Mouse (Mus musculus): ENCODE results near the gene Dennd6a. TPM values are rescaled to one million over a fixed set of nuclear protein-coding genes. Genes with fewer than 3 reads are reported as not detected.

The Dennd6a gene
- polyA plus RNA-seq, 1 experiment from 2014 or later, result 30.3 TPM

DNA sequence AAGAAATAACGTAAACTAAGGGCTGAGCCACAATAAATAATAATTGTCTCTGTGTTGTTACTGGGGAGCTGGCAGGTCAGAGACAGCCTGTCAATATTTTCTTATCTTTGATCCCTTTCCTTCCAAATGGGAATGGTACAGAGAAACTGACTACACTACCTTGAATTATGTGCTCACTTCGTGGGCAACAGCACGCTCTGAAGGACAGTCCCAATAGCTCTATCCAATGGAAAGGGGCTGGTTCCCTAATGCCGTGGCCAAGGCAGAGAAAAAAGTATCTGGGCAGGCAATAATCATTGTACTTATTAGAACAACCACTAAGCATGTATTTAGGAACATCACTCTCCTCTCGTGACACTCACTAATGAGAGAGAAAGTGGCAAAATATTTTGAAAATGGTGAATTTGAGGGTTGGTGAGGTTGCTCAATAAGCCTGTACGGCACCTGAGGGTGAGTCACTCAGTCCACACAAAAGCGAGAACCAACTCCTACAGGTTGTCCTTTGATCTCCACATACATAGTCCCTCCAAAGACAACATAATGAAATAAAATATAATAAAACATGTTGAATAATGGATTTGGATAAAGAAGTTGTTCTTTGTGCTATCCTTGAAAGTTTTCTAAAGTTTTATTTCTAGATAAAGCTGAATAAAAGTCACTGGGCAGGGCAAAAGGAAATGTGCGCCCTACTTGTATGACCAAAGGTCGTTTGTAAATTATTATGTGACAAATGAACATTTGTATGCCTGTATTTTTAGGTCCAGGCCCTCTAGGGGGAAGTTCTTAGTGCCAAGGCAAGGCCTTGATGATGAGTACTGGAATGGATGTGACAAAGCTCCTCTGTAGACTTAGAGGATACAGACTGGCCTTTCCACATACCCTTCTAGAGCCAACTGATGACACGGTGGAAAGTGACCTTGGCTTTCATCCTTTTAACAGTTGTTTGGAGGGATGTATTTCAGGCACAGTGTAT, 25.9 kb upstream of the Dennd6a start:
- no peaks in the 10 kb centered on the region for H3K9me3 ChIP-seq (replicated peaks)
- H3K27me3 ChIP-seq (ENCODE audit: low read depth, poor library complexity, severe bottlenecking), result no peaks in the 10 kb centered on the region
- H3K36me3 ChIP-seq, result no peaks in the 10 kb centered on the region
- no peak overlapping the region for H3K4me3 ChIP-seq
- no peaks in the 10 kb centered on the region for H3K4me1 ChIP-seq
- no peak overlapping the region for H3K27ac ChIP-seq (replicated peaks)
- 83% methylated on average over 10 of the region's 10 CpGs for WGBS
- no peak for DNase-seq (ENCODE audit: low spot score)

DNA sequence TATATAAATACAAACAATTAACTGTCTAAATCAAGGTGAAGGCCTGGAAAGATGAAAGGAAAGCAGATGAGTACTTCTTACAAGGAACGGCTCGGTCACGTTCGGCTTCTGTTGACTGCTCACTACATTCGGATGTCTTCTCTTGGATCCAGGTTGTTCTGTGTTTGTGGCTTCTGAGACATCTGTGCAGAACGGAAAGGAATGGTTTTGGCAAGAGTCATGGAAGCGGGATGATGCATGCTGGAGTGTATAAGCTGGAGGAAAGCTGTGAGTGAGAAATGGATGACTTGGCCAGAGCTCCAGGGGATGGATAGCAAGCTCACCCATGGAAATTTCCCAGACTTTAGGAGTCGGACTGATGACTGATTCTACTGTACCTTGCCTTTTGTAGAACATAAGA, 22.9 kb upstream of the Dennd6a start:
- no peaks in the 10 kb centered on the region for H3K4me1 ChIP-seq
- DNase-seq (ENCODE audit: low spot score), result no peak
- H3K27ac ChIP-seq (replicated peaks), result no peak overlapping the region
- 93% methylated on average over 8 of the region's 8 CpGs for WGBS
- H3K36me3 ChIP-seq, result no peaks in the 10 kb centered on the region
- no peaks in the 10 kb centered on the region for H3K9me3 ChIP-seq (replicated peaks)
- H3K27me3 ChIP-seq (ENCODE audit: low read depth, poor library complexity, severe bottlenecking), result no peaks in the 10 kb centered on the region
- no peak overlapping the region for H3K4me3 ChIP-seq

DNA sequence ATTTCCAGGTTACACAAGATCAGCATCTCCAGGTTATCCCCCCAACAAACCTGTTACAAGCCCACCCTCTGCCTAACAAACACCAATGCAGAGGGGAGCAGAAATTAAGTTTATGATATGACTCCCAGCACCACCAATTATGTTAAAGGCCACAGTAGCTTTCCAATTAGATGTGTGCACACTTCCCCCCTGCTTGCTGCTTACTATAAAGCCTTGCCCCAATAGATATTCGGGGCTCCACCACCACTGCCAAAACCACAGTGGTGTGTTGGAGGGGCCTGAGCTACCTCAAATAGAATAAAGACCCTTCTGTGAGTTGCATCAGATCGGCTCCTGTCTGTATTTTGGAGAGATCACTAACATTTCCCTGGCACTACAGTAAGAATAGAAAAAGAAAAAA, 21.2 kb upstream of the Dennd6a start:
- 80% methylated on average over 2 of the region's 2 CpGs for WGBS
- no peaks in the 10 kb centered on the region; the same call in 1 of the 2 replicates for H3K4me1 ChIP-seq
- H3K27ac ChIP-seq (replicated peaks), result no peak overlapping the region
- H3K9me3 ChIP-seq (replicated peaks), result no peaks in the 10 kb centered on the region
- no peak overlapping the region for H3K4me3 ChIP-seq
- no peaks in the 10 kb centered on the region for H3K27me3 ChIP-seq (ENCODE audit: low read depth, poor library complexity, severe bottlenecking)
- H3K36me3 ChIP-seq, result no peaks in the 10 kb centered on the region
- DNase-seq (ENCODE audit: low spot score), result no peak

GRCm38 (mm10) chr14:26552853-26553252, 20.8 kb upstream of the Dennd6a start:
- WGBS, result 90% methylated on average over 3 of the region's 3 CpGs
- Histone ChIP-seq H3K4me1 (no peaks in the 10 kb centered on the region; the same call in 1 of the 2 replicates), H3K9me3 (replicated peaks) (no peaks in the 10 kb centered on the region), H3K27me3 (ENCODE audit: low read depth, poor library complexity, severe bottlenecking) (no peaks in the 10 kb centered on the region), H3K4me3 (no peak overlapping the region), H3K27ac (replicated peaks) (no peak overlapping the region), H3K36me3 (no peaks in the 10 kb centered on the region)
- DNase-seq (ENCODE audit: low spot score), result no peak

GRCm38 (mm10) chr14:26557581-26557980, 16.1 kb upstream of the Dennd6a start:
- Histone ChIP-seq H3K9me3 (replicated peaks) (no peaks in the 10 kb centered on the region), H3K4me3 (no peak overlapping the region), H3K36me3 (no peaks in the 10 kb centered on the region), H3K27ac (replicated peaks) (no peak overlapping the region), H3K4me1 (no peaks in the 10 kb centered on the region; the same call in 1 of the 2 replicates), H3K27me3 (ENCODE audit: low read depth, poor library complexity, severe bottlenecking) (no peaks in the 10 kb centered on the region)
- DNase-seq (ENCODE audit: low spot score), result no peak
- 70% methylated on average over 1 of the region's 1 CpGs for WGBS

DNA sequence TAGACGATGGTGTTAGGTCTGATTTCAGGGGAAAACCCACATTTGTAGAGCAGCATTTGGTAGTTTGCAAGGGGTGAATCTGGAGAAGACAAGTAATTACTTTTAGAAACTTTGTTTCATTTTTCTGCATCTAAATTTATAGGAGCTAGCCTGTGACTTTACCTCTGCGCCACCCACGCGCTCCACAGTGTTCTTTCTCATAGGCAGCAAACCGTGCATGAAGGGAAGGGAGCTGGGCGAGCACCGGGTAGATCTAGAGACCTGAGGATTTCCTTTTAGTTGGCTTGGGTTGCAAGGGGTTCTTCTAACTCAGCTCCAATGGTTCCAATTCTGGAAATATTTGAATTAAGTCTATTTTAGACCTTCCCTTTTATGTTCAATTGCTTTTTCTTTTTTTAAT, 15.1 kb upstream of the Dennd6a start:
- no peak for DNase-seq (ENCODE audit: low spot score)
- Histone ChIP-seq H3K27ac (replicated peaks) (no peak overlapping the region), H3K36me3 (no peaks in the 10 kb centered on the region), H3K4me3 (no peak overlapping the region), H3K9me3 (replicated peaks) (no peaks in the 10 kb centered on the region), H3K4me1 (no peaks in the 10 kb centered on the region; the same call in 1 of the 2 replicates), H3K27me3 (ENCODE audit: low read depth, poor library complexity, severe bottlenecking) (no peaks in the 10 kb centered on the region)
- WGBS, result 92% methylated on average over 7 of the region's 7 CpGs

DNA sequence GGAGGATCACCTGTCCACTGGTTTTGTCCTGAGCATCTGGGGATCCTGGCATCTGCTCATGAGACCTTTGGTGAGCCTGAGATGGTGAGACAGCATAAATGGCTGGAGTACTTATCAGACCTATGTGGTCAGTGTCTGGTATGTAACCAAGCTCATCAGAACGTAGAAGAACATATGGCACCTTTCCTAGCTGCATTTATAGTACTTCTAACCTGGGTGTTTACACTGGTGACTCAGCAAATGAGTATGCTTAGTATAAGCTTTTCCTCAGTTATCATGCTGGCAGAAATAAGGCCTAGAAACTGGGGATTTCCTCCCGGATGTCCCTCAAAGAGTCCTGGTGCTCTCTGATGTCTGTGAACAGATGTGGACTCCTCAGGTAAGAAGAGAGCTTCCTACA, 11.4 kb upstream of the Dennd6a start:
- H3K4me1 ChIP-seq, result no peaks in the 10 kb centered on the region; the same call in 1 of the 2 replicates
- no peaks in the 10 kb centered on the region for H3K9me3 ChIP-seq (replicated peaks)
- H3K4me3 ChIP-seq, result no peak overlapping the region
- H3K36me3 ChIP-seq, result no peaks in the 10 kb centered on the region
- no peak for DNase-seq (ENCODE audit: low spot score)
- no peak overlapping the region for H3K27ac ChIP-seq (replicated peaks)
- no peaks in the 10 kb centered on the region for H3K27me3 ChIP-seq (ENCODE audit: low read depth, poor library complexity, severe bottlenecking)
- WGBS, result 91% methylated on average over 2 of the region's 2 CpGs

GRCm38 (mm10) chr14:26569880-26570279, 3.8 kb upstream of the Dennd6a start:
- Histone ChIP-seq H3K27me3 (ENCODE audit: low read depth, poor library complexity, severe bottlenecking) (no peaks in the 10 kb centered on the region), H3K4me3 (no peak overlapping the region), H3K36me3 (no peaks in the 10 kb centered on the region), H3K4me1 (no peaks in the 10 kb centered on the region), H3K27ac (replicated peaks) (no peak overlapping the region), H3K9me3 (replicated peaks) (no peaks in the 10 kb centered on the region)
- no peak for DNase-seq (ENCODE audit: low spot score)
- 89% methylated on average over 4 of the region's 4 CpGs for WGBS

DNA sequence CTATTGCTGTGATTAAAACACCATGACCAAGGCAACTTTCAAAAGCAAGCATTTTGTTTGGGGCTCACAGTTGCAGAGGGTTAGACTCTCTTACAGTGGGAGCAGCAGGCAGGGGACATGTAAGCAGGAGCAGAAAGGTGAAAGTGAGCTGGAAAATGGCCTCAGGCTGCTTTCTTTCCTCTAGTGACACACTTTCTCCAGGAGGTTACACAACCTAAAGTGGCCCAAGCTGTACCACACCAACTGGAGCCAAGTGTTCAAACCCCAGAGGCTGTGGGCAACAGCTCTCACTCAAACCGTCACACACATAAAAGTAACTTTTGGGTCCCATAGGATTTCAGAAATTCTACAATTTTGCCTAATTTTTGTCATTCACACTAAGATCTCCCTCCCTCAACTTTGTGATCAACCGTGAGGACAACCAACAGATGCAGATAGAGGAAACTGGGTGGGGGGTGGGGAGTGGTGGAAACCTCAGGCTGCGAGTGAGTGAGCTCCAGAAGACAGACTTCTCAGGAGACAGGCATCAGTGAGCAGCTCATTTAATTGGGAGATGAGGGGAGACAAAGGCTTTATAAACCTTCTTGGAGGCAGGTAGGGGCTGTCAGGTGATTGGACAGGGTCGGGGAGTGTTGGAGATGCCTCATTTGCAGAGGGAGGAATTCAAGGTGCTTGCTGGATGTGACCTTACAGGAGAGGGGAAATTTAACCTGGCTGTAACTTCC, 1.5 kb upstream of the Dennd6a start:
- H3K36me3 ChIP-seq, result no peaks in the 10 kb centered on the region
- WGBS, result 58% methylated on average over 4 of the region's 4 CpGs
- no peak for DNase-seq (ENCODE audit: low spot score)

DNA sequence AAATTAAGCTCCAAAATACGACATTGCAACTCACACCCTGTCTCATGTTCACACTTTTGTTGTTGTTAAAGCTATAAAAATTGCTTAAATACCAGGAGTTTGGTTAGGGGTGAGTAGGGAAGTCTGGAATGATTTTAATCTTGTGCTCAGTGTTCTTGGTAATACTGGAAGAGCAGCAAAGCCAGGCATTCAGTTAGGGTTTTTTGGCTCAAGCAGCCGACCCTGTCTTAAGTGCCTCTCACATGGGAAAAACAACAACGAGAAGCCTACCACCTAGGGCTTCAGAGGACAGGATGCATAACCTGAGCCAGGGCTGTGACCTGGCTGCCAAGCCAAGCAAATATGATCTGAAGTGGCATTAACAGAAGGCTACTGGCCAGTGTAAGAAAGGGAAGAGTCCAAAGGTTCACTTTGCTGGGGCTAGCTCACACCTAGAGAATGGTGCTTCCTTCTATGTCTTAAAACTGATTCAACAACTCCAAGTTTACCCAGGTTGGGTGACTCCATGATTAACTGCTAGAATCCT, 2.7 kb downstream of the Dennd6a start:
- H3K27ac ChIP-seq (replicated peaks), result no peak overlapping the region
- H3K36me3 ChIP-seq, result no peaks in the 10 kb centered on the region
- H3K4me3 ChIP-seq, result no peak overlapping the region
- no peak for DNase-seq (ENCODE audit: low spot score)
- no peaks in the 10 kb centered on the region for H3K27me3 ChIP-seq (ENCODE audit: low read depth, poor library complexity, severe bottlenecking)
- H3K9me3 ChIP-seq (replicated peaks), result no peaks in the 10 kb centered on the region
- 73% methylated on average over 3 of the region's 3 CpGs for WGBS
- H3K4me1 ChIP-seq, result peaks cover 19% of the 10 kb centered on the region

More for the DNA sequence above, 1.5 kb upstream of the Dennd6a start:
- no peak overlapping the region for H3K27ac ChIP-seq (replicated peaks)
- no peaks in the 10 kb centered on the region for H3K27me3 ChIP-seq (ENCODE audit: low read depth, poor library complexity, severe bottlenecking)
- no peaks in the 10 kb centered on the region for H3K9me3 ChIP-seq (replicated peaks)
- no peaks in the 10 kb centered on the region for H3K4me1 ChIP-seq
- no peak overlapping the region for H3K4me3 ChIP-seq

DNA sequence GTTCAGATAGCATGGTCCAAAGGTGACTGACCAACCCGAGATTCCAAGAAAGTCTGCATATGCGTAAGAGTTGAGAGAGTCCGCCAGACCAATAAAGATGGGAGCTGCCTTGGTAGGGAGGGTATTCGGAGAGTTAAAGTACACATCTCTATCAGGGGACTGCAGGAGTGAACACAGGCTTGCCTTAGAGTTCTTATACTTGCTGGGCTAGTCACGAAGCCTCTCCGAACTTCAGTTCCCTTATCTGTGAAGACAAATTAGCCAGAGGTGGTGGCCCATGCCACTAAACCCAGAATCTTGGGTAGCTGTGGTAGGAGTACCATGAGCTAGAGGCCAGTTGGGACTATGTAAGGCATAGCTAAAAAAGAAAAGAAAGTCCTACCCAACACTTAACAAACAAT, 5.1 kb downstream of the Dennd6a start:
- Histone ChIP-seq H3K27me3 (ENCODE audit: low read depth, poor library complexity, severe bottlenecking) (no peaks in the 10 kb centered on the region), H3K36me3 (peaks cover 12% of the 10 kb centered on the region), H3K4me1 (peaks cover 19% of the 10 kb centered on the region), H3K27ac (replicated peaks) (no peak overlapping the region), H3K9me3 (replicated peaks) (peaks cover 5% of the 10 kb centered on the region; the same call in 1 of the 2 replicates), H3K4me3 (peak overlapping the region; percentile 94)
- 73% methylated on average over 6 of the region's 6 CpGs for WGBS
- DNase-seq (ENCODE audit: low spot score), result no peak

DNA sequence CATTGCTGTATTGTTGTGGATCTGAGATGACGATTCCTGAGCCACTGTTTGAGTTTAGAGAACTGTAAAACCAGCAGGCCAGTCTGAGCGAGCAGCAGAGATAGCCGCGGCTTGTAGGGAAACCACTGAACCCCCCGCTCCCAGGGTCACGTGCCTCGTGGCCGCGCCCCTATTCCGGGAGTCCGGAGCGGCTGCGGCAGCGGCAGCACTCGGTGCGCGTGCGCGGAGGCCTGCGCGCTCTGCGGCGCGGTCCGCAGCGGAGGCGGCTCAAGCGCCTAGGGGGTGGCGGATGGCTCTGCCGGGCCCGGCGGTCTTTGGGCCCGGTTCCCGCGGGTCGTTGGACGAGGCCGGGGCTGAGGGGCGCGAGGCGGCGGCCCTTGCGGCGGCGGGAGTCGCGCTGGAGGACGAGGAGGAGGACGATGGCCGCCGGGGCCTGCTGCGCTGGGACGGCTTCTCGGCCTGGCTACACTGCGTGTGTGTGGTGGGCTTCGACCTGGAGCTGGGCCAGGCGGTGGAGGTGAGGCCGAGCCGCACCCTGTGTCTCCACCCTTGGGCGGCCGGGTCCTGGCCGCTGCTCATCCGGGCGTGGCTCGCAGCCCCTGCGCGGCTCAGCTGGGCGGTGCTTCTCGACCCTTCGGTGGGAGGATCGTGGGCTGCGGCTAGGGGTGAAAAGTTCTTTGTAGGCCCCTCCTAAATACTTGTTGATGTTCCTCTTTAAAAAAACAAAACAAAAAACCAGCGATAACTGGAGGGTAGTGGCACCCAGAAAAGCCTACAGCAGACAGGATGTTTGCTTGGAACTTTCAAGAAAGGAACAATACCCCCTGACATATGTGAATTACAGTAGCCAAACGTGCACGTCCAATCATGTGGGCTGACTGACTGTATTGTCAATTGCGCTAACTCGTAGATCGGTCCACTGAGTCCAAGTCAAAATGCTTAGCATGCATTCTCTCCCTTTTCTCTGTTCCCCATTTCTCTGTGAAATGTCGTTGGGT, 6.0 kb downstream of the Dennd6a start:
- H3K4me1 ChIP-seq, result peaks cover 19% of the 10 kb centered on the region
- H3K9me3 ChIP-seq (replicated peaks), result peaks cover 5% of the 10 kb centered on the region; the same call in 1 of the 2 replicates
- H3K36me3 ChIP-seq, result peaks cover 15% of the 10 kb centered on the region
- peak overlapping the region; percentile 94 for H3K4me3 ChIP-seq
- under 1% methylated on average over 79 of the region's 79 CpGs for WGBS
- peak; percentile 89 for DNase-seq (ENCODE audit: low spot score)
- H3K27me3 ChIP-seq (ENCODE audit: low read depth, poor library complexity, severe bottlenecking), result no peaks in the 10 kb centered on the region
- H3K27ac ChIP-seq (replicated peaks), result peak overlapping the region; percentile 100
